Mouse (Mus musculus): ENCODE data around the gene Bbs2. TPM values are rescaled to one million over a fixed set of nuclear protein-coding genes. Genes with fewer than 3 reads are reported as not detected.

The Bbs2 gene
- total and polyA plus RNA-seq, 3 experiments: 10.0 to 13.0 (median 12.0) TPM

GRCm38 (mm10) chr8:94130126-94130525 is 31.4 kb upstream of the Bbs2 start:
- dilution Hi-C loops (cut with MboI; ENCODE audit: extremely low pct_ligation_motif_present, extremely low pct_unique_long_range_greater_than_20kb, low sequenced_read_pairs): no loop called here
- no peak overlapping the region for H3K27ac ChIP-seq (ENCODE audit: insufficient read depth, low read depth)

GRCm38 (mm10) chr8:94129133-94129789 is 30.5 kb upstream of the Bbs2 start:
- H3K9me3 ChIP-seq (replicated peaks; ENCODE audit: low read length): peaks cover 4% of the 10 kb centered on the region
- no peak for DNase-seq (ENCODE audit: extremely low read depth)
- no peaks in the 10 kb centered on the region for H3K36me3 ChIP-seq (replicated peaks in 1 of 2; ENCODE audit: control insufficient read depth in 1 of 2, insufficient read depth in 1 of 2, low read length in 1 of 2)
- no peak overlapping the region for H3K4me3 ChIP-seq (replicated peaks in 1 of 3; ENCODE audit: low read depth in 2 of 3, low read length in 2 of 3, poor library complexity in 1 of 3)
- H3K9ac ChIP-seq (ENCODE audit: insufficient read depth, low read depth): no peak overlapping the region
- no peak overlapping the region for H3K27ac ChIP-seq (ENCODE audit: insufficient read depth, low read depth)
- peaks cover 6% of the 10 kb centered on the region for H3K27me3 ChIP-seq (replicated peaks)
- no peaks in the 10 kb centered on the region for H3K4me1 ChIP-seq (ENCODE audit: control insufficient read depth in 1 of 2, insufficient read depth in 2 of 2)
- dilution Hi-C loops (cut with MboI; ENCODE audit: extremely low pct_ligation_motif_present, extremely low pct_unique_long_range_greater_than_20kb, low sequenced_read_pairs) (no loop called here), in situ Hi-C loops (cut with MboI; ENCODE audit: low pct_ligation_motif_present, low pct_unique_long_range_greater_than_20kb, low sequenced_read_pairs) (no loop called here)
- no peak overlapping the region for H3K4me2 ChIP-seq (ENCODE audit: insufficient read depth, low read depth, poor library complexity, severe bottlenecking)
- no peak for TF ChIP-seq ZNF384 (IDR thresholded peaks at IDR 0.05; ENCODE audit: low read depth, low read length)
- TF ChIP-seq ETS1 (conservative IDR thresholded peaks at IDR 0.05; ENCODE audit: low read depth, low read length): no peak
- no peak for TF ChIP-seq POLR2AphosphoS2 (IDR thresholded peaks at IDR 0.05; ENCODE audit: low read depth, low read length)
- TF ChIP-seq PAX5 (IDR thresholded peaks at IDR 0.05; ENCODE audit: low read length): no peak
- no peak for TF ChIP-seq KAT2A (IDR thresholded peaks at IDR 0.05; ENCODE audit: insufficient replicate concordance, low read length)
- no peak for TF ChIP-seq CHD1 (IDR thresholded peaks at IDR 0.05; ENCODE audit: low read depth, low read length)
- TF ChIP-seq TCF12 (IDR thresholded peaks at IDR 0.05; ENCODE audit: low read depth, low read length): no peak
- TF ChIP-seq TBP (conservative IDR thresholded peaks at IDR 0.05; ENCODE audit: low read depth, low read length): no peak
- no peak for TF ChIP-seq CHD2 (IDR thresholded peaks at IDR 0.05; ENCODE audit: low read length)
- TF ChIP-seq USF1 (IDR thresholded peaks at IDR 0.05; ENCODE audit: low read depth, low read length): no peak
- H3K79me2 ChIP-seq (replicated peaks; ENCODE audit: control insufficient read depth, extremely low read depth, insufficient read depth, poor library complexity, severe bottlenecking): no peaks in the 10 kb centered on the region

More at GRCm38 (mm10) chr8:94130126-94130525, 31.4 kb upstream of the Bbs2 start:
- H3K9ac ChIP-seq (ENCODE audit: insufficient read depth, low read depth): no peak overlapping the region
- TF ChIP-seq KAT2A (IDR thresholded peaks at IDR 0.05; ENCODE audit: insufficient replicate concordance, low read length) (no peak), CHD1 (IDR thresholded peaks at IDR 0.05; ENCODE audit: low read depth, low read length) (no peak), BHLHE40 (IDR thresholded peaks at IDR 0.05; ENCODE audit: low read depth, low read length) (no peak), JUN (IDR thresholded peaks at IDR 0.05; ENCODE audit: insufficient read depth, low read depth, low read length) (no peak), GABPA (IDR thresholded peaks at IDR 0.05; ENCODE audit: insufficient replicate concordance, low read depth, low read length) (no peak), TBP (conservative IDR thresholded peaks at IDR 0.05; ENCODE audit: low read depth, low read length) (no peak), EP300 (IDR thresholded peaks at IDR 0.05; ENCODE audit: low read length) (no peak), MAX (IDR thresholded peaks at IDR 0.05; ENCODE audit: low read length) (no peak), CHD2 (IDR thresholded peaks at IDR 0.05; ENCODE audit: low read length) (no peak), RAD21 (IDR thresholded peaks at IDR 0.05; ENCODE audit: low read depth, low read length) (no peak), ZMIZ1 (IDR thresholded peaks at IDR 0.05; ENCODE audit: low read depth, low read length) (no peak), HCFC1 (IDR thresholded peaks at IDR 0.05; ENCODE audit: low read depth, low read length) (no peak), MAZ (IDR thresholded peaks at IDR 0.05; ENCODE audit: low read depth, low read length) (no peak), ZC3H11A (IDR thresholded peaks at IDR 0.05; ENCODE audit: low read depth, low read length) (no peak), NRF1 (IDR thresholded peaks at IDR 0.05; ENCODE audit: low read depth, low read length) (no peak), IRF4 (IDR thresholded peaks at IDR 0.05; ENCODE audit: low read depth, low read length) (no peak), MAFK (IDR thresholded peaks at IDR 0.05; ENCODE audit: insufficient replicate concordance, low read length) (no peak), SMC3 (IDR thresholded peaks at IDR 0.05; ENCODE audit: low read depth, low read length) (no peak), CTCF (conservative IDR thresholded peaks at IDR 0.05 in 1 of 2, IDR thresholded peaks at IDR 0.05 in 1 of 2; ENCODE audit: low read depth in 2 of 2, low read length in 2 of 2) (no peak), MXI1 (IDR thresholded peaks at IDR 0.05; ENCODE audit: low read depth, low read length) (no peak)
- H3K79me2 ChIP-seq (replicated peaks; ENCODE audit: control insufficient read depth, extremely low read depth, insufficient read depth, poor library complexity, severe bottlenecking): no peaks in the 10 kb centered on the region
- no peak overlapping the region for H3K4me3 ChIP-seq (replicated peaks in 1 of 3; ENCODE audit: low read depth in 2 of 3, low read length in 2 of 3, poor library complexity in 1 of 3)
- peaks cover 4% of the 10 kb centered on the region for H3K9me3 ChIP-seq (replicated peaks; ENCODE audit: low read length)
- in situ Hi-C loops (cut with MboI; ENCODE audit: low pct_ligation_motif_present, low pct_unique_long_range_greater_than_20kb, low sequenced_read_pairs): no loop called here
- H3K4me1 ChIP-seq (ENCODE audit: control insufficient read depth in 1 of 2, insufficient read depth in 2 of 2): peaks cover 0 to 5% of the 10 kb centered on the region in 2 experiments; a peak in 2 of 4 replicates
- no peaks in the 10 kb centered on the region for H3K36me3 ChIP-seq (replicated peaks in 1 of 2; ENCODE audit: control insufficient read depth in 1 of 2, insufficient read depth in 1 of 2, low read length in 1 of 2)
- DNase-seq (ENCODE audit: extremely low read depth): no peak
- no peak overlapping the region for H3K4me2 ChIP-seq (ENCODE audit: insufficient read depth, low read depth, poor library complexity, severe bottlenecking)
- peaks cover 3% of the 10 kb centered on the region for H3K27me3 ChIP-seq (replicated peaks)

Data from CH12.LX (cell line).